Mouse (Mus musculus): ENCODE measurements around the gene 1700029P11Rik.
A peak's percentile ranks its signal among the peaks of the same experiment; 100 is the strongest.
"Not testable (repeated sequence)": the region's sequence is repeated elsewhere in the genome, so short reads cannot be mapped to it uniquely, and the experiment has no call there.

The 1700029P11Rik gene

DNA sequence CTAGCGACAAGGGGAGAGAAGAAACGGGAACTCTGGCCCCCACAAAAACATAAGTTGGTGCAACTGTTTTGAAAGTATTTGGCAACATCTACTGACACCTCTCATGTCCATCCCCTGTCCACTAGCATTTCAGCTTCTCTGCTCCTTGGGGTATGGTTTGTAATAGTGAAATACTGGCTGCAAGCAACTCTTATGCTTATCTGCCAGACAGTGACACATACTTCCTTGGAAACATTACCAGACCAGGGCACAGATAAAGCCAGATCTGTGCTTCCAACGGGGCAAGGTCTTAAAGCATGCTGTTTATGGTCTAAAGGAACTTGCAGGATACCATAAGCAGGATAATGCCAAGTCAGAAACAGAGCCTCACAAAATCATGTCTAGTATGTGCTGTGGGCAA lies 21.4 kb upstream of the 1700029P11Rik start:
- no peak for DNase-seq

GRCm38 (mm10) chr15:81960171-81961077 lies 19.9 kb upstream of the 1700029P11Rik start, which contains the start of gene Pmm1:
TSS of gene Pmm1 (minus strand) at chr15:81960930.
- DNase-seq = peak; percentile 100

DNA sequence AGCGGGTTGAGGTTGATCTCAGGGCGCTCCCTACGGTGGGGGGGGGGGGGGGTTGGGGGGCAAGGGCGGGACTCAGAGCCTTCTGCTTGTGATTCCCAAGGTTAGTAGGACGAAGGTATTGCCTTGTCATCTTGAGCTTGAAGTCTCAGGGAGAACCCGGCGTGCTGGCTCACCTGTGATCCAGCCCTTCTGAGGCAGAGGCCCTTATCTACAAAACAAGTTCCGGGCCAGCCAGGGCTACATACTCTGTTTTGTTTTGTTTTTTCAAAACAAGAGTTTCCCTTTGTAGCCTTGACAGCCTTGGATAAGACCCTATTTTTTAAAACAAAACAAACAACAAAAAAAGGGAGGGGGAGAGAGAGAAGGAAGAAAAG lies 19.3 kb upstream of the 1700029P11Rik start:
- no peak for DNase-seq

DNA sequence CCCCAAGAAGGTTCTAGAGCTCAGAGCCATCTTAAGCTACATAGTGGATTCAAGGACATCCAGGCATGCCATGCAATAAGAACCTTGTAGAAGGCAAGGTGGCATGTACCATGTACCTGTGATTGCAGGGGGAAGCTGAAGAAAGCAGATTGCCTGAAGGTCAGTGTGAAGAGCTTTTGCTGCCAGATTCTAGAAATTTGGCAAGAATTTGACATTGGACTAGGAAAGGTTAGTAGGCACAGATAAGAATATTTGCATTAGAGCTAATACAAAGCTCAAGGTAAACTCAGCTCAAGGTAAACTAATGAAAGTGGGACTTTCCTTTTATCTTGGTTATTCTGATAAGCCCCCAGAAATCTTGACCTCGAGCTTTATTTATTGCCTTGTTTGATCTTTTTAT lies 16.1 kb upstream of the 1700029P11Rik start:
- no peak for DNase-seq

- no peak for DNase-seq
Observed at GRCm38 (mm10) chr15:81964980-81965545, 15.3 kb upstream of the 1700029P11Rik start.

GRCm38 (mm10) chr15:81966062-81966829 lies 14.1 kb upstream of the 1700029P11Rik start:
- no peak for DNase-seq

DNA sequence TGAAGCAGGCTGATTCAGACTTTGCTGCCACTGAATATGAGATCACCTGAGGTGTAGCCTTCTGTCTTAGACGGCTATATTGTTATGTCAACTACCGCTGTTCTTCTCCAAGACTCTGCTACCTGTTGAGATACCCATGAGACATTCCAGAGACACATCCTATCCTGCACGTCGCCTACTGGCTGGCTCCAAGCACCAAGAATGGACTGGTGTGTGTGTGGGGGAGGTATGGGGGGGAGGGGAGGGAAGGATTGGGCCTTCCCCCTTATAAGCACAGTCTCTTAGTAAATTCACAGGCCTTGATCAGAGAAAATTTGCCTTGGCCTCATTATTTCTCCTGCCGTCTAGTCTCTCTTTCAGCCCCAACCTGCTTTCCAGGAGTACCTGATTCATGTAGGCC lies 12.5 kb upstream of the 1700029P11Rik start:
- no peak for DNase-seq

DNA sequence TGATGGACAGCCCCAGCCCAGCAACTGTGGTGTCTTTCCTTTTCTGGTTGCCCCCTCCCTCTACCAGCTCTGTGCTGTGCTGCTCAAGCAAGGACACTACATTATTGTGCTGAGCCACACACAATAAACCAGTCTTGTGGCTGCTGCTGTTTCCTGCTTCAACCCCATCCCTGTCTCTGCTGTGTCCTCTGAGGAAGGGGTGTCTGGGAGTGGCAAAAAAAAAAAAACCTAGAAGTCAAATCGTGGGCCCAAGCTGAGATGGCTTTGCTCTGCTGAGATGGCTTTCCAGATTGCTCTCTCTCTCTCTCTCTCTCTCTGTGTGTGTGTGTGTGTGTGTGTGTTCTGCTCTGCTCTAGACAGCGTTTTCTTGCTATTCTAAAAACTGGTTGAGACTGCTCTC lies 11.9 kb upstream of the 1700029P11Rik start:
- DNase-seq = no peak

GRCm38 (mm10) chr15:81969173-81969572 lies 11.2 kb upstream of the 1700029P11Rik start:
- DNase-seq = peak; percentile 35 to 48

- DNase-seq = not testable (repeated sequence)
Observed at GRCm38 (mm10) chr15:81969635-81970034, 10.7 kb upstream of the 1700029P11Rik start.

- DNase-seq = not testable (repeated sequence)
Observed at GRCm38 (mm10) chr15:81970498-81970897, 9.8 kb upstream of the 1700029P11Rik start.

DNA sequence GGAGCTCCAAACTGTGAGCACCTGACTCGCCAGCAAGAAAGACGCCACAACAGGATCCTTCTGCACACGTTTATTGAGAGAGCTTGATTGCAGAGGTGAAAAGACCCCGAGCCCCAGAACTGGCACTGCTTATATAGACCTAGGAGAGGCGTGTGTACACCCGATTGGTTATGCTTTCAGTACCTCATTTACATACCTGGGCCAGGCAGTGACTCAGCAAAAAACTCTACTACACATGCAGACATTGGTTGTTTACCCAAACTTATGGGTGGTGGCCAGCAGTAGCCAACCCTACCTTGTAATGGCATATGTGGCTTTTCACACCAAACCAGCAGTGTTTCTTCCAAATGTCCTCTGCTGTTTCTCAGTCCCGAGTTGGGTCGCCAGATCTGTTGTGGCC lies 5.2 kb upstream of the 1700029P11Rik start:
- not testable (repeated sequence) for DNase-seq

- no peak for DNase-seq
Observed at GRCm38 (mm10) chr15:81982173-81982572, 1.8 kb downstream of the 1700029P11Rik start.

GRCm38 (mm10) chr15:81985267-81986161 lies 5.2 kb downstream of the 1700029P11Rik start:
- no peak for DNase-seq

DNA sequence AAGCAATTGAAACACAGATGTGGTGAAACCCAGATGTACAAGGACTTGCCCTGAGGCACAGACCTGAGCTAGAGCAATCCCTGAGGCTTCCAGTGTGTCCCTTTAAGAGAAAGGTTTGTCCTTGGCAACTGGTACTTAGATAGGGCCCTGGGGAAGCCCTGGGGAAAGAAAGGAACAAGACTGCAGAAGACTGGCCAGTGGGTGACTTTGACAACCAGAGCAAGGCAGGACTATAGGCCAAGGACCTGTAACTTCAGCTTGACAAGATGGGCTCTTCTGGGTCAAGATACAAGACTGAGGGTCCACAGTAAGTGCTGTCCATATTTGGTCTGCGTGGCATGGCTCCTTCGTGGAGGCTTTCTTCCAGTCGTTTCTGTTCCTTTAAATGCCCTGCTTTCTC lies 7.3 kb downstream of the 1700029P11Rik start, which contains the start of gene Xrcc6:
Gene Xrcc6, plus strand, starts transcription at position 190 of the 400 bp plus-strand sequence.
- DNase-seq = no peak

DNA sequence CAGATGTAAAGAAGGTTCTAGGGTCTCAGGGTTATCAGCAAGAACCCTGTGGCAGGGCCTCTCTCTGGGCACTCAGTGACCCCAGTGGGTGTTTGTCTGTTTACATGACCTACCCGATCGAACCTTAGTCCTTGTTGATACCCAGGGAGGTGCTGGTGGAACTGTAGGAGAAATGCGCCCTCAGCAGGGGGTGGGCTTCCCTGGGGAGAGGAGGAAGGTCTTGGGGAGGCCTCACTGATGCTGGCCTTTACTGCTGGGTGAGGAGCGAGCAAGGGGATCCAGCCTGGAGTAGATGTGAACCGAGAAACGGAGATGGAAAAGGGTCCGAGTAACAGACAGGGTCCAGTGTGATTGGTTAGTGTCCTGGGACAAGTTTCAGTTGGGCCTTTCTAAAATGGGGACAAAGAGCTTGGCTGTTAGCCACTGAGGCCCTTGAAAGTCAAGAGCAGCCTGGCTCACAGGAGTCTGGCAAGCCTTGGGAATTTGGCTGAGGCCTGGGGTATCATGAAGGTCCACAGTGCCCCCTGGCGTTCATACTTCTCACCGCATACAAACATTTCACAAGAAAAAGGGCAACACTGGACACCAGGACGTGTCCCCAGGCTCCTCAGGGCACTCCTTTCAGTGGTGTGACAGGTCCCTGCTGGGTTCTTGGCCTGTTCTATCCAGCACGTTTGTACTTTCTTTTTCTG lies 9.2 kb downstream of the 1700029P11Rik start:
- peak; percentile 92 to 93 for DNase-seq

- DNase-seq = no peak
Observed at GRCm38 (mm10) chr15:81990549-81990948, 10.2 kb downstream of the 1700029P11Rik start.

DNA sequence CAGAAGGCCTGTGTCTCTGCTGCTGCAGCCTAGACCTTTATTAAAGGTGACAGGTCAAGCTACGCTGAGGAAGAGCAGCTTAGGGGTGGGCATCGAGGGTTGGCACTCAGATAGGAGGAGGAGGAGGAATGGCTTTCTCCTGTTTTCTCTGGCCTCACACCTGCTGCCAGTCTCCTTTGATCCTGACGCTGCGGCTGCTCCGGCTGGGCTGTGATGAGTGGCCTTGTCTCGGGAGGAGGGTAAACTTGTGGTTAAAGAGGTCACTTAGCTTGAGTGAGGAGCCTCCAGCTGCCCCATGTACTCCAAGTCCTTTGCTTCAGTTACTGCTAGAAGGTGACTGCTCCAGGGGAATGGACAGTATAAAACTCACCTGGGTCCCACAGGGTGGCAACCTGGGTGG lies 13.7 kb downstream of the 1700029P11Rik start:
- no peak for DNase-seq

GRCm38 (mm10) chr15:82004257-82004656 lies 23.9 kb downstream of the 1700029P11Rik start:
- DNase-seq = no peak

DNA sequence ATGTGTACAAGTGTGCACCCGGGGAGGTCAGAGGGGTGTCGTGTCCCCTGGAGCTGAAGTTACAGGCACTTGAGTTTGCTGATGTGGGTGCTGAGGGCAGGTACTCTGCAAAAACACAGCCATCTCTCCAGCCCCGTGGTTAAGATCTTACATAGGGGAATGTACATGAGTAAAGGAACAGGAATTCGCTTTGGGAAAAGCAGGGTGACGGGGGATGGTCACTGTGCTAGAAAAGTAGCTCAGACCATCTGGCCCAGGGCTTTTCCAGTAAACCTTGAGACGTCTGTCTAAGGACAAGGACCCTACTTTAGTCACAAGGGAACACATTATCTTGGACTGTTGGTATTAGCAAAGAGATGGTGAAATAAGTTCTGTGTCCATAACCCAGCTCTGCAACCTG lies 31.6 kb downstream of the 1700029P11Rik start:
- DNase-seq = no peak

GRCm38 (mm10) chr15:82014745-82015391 lies 34.5 kb downstream of the 1700029P11Rik start:
- DNase-seq = no peak

All from kidney, postnatal 4 days (tissue).